Mouse (Mus musculus): ENCODE data around the gene Cort.

Cort gene

GRCm38 (mm10) chr4:149091364-149091763 lies 35.2 kb downstream of the Cort start:
- DNase-seq, result no peak

- DNase-seq, result no peak
These were observed 41.2 kb downstream of the Cort start for GRCm38 (mm10) chr4:149085381-149085780.

GRCm38 (mm10) chr4:149081528-149081927 lies 45.0 kb downstream of the Cort start:
- peak; percentile 90 for DNase-seq

- DNase-seq, result no peak
These were observed 46.5 kb downstream of the Cort start for GRCm38 (mm10) chr4:149080111-149080510.

GRCm38 (mm10) chr4:149079629-149080028 lies 46.9 kb downstream of the Cort start:
- no peak for DNase-seq

GRCm38 (mm10) chr4:149078261-149078660 lies 48.3 kb downstream of the Cort start:
- no peak for DNase-seq

GRCm38 (mm10) chr4:149075871-149076575 lies 50.5 kb downstream of the Cort start:
- DNase-seq, result peak; percentile 78

GRCm38 (mm10) chr4:149075073-149075472 lies 51.5 kb downstream of the Cort start:
- DNase-seq, result no peak
